Mouse (Mus musculus) bone marrow, adult 2 months (tissue): ENCODE data around the gene Tmem231.

Experiments
- CTCF ChIP-seq: fragments of 200-500 bp; IDR thresholded peaks from 2 replicates; pipeline ENCODE4 v1.5.1; 2011; ENCODE audit warnings: low read length, control low read depth; ENCODE audit not compliant: control insufficient read depth, insufficient read depth
- POLR2A ChIP-seq: fragments of 200-500 bp; IDR thresholded peaks from 2 replicates; pipeline ENCODE4 v1.6.1; 2011; ENCODE audit warnings: low read depth, mild to moderate bottlenecking, control low read depth, low read length, borderline replicate concordance; ENCODE audit not compliant: control insufficient read depth

GRCm38 (mm10) chr8:111931721-111932120 lies 2.0 kb downstream of the Tmem231 start:
- TF ChIP-seq POLR2A = no peak
- no peak for TF ChIP-seq CTCF
